In genomic region chr17:80174699-80175385, GRCm38 (mm10) we compare ENCODE assay signal across 10 mouse cellular contexts. TPM values are rescaled to one million over a fixed set of nuclear protein-coding genes. Genes with fewer than 3 reads are reported as not detected.
DNase-seq lines count a peak whose midpoint lies in the region; ATAC-seq and TF ChIP-seq lines count a peak whose summit lies in the region.
"Had no signal": no experiment of that assay in that cellular context is flagged by ENCODE, and none has a peak within 500 bp of the region (broad histone marks: within the 10 kb centered on the region; RNA-seq: fewer than 3 reads in every experiment).

No protein-coding gene starts in this region.

- no peak overlapping the region for H3K4me2 ChIP-seq in hindbrain, embryonic 16.5 days (ENCODE audit: low read length)
- no peak overlapping the region for H3K4me2 ChIP-seq in midbrain, embryonic 11.5 days
- no peak overlapping the region for H3K4me2 ChIP-seq in midbrain, postnatal 0 days (ENCODE audit: low read depth, low read length, poor library complexity, severe bottlenecking)
- H3K4me2 ChIP-seq: midbrain, embryonic 13.5 days had no signal

- peak overlapping the region; percentile 45 for H3K27ac ChIP-seq in hindbrain, embryonic 10.5 days
- H3K27ac ChIP-seq in hindbrain, embryonic 16.5 days (ENCODE audit: low read depth, low read length) = no peak overlapping the region
- H3K27ac ChIP-seq in midbrain, embryonic 11.5 days (ENCODE audit: low read depth, low read length) = no peak overlapping the region
- no peak overlapping the region for H3K27ac ChIP-seq in midbrain, postnatal 0 days (ENCODE audit: low read depth, low read length)
- H3K27ac ChIP-seq: midbrain, embryonic 13.5 days had no signal

- no peak overlapping the region for H3K9ac ChIP-seq in hindbrain, embryonic 16.5 days (ENCODE audit: low read depth, low read length)
- H3K9ac ChIP-seq in midbrain, embryonic 11.5 days (ENCODE audit: low read length) = no peak overlapping the region
- H3K9ac ChIP-seq in midbrain, postnatal 0 days (replicated peaks; ENCODE audit: low read length, poor library complexity, severe bottlenecking) = no peak overlapping the region
- H3K9ac ChIP-seq: midbrain, embryonic 13.5 days had no signal

- H3K4me1 ChIP-seq in hindbrain, embryonic 10.5 days (replicated peaks) = peaks cover 14% of the 10 kb centered on the region
- H3K4me1 ChIP-seq in hindbrain, embryonic 16.5 days (ENCODE audit: control insufficient read depth, insufficient read depth, low read depth, low read length) = no peaks in the 10 kb centered on the region
- peaks cover 4% of the 10 kb centered on the region for H3K4me1 ChIP-seq in midbrain, embryonic 11.5 days (ENCODE audit: control insufficient read depth, insufficient read depth, low read length)
- H3K4me1 ChIP-seq in midbrain, postnatal 0 days (ENCODE audit: insufficient read depth, low read length) = no peaks in the 10 kb centered on the region

- 70% methylated on average over 19 of the region's 19 CpGs for WGBS in hindbrain, embryonic 10.5 days
- WGBS in hindbrain, embryonic 16.5 days = 84% methylated on average over 19 of the region's 19 CpGs
- WGBS in midbrain, embryonic 11.5 days = 78% methylated on average over 19 of the region's 19 CpGs
- 82% methylated on average over 19 of the region's 19 CpGs for WGBS in midbrain, postnatal 0 days

- H3K36me3 ChIP-seq in hindbrain, embryonic 10.5 days = no peaks in the 10 kb centered on the region
- no peaks in the 10 kb centered on the region for H3K36me3 ChIP-seq in hindbrain, embryonic 16.5 days (ENCODE audit: control insufficient read depth, insufficient read depth, low read length)
- no peaks in the 10 kb centered on the region for H3K36me3 ChIP-seq in midbrain, embryonic 11.5 days (ENCODE audit: control insufficient read depth, insufficient read depth, low read length)
- no peaks in the 10 kb centered on the region for H3K36me3 ChIP-seq in midbrain, postnatal 0 days (ENCODE audit: insufficient read depth, low read length)
- H3K36me3 ChIP-seq: midbrain, embryonic 13.5 days had no signal

- ATAC-seq in hindbrain, embryonic 16.5 days = no peak
- ATAC-seq in midbrain, embryonic 11.5 days (ENCODE audit: low FRiP score) = peak; percentile 59
- no peak for ATAC-seq in midbrain, postnatal 0 days (ENCODE audit: low FRiP score)
- peak; percentile 31 for ATAC-seq in granulocyte monocyte progenitor cell, adult 5-6 weeks (replicated peaks; ENCODE audit: poor library complexity, severe bottlenecking)
- ATAC-seq: midbrain, embryonic 13.5 days had no signal

- no peaks in the 10 kb centered on the region for H3K27me3 ChIP-seq in hindbrain, embryonic 10.5 days (ENCODE audit: insufficient read depth, poor library complexity, severe bottlenecking)
- no peaks in the 10 kb centered on the region for H3K27me3 ChIP-seq in hindbrain, embryonic 16.5 days (replicated peaks; ENCODE audit: control insufficient read depth, insufficient read depth, low read length)
- H3K27me3 ChIP-seq in midbrain, embryonic 11.5 days (ENCODE audit: control insufficient read depth, insufficient read depth, low read length) = no peaks in the 10 kb centered on the region
- H3K27me3 ChIP-seq in midbrain, postnatal 0 days (ENCODE audit: insufficient read depth, low read length) = no peaks in the 10 kb centered on the region
- H3K27me3 ChIP-seq: midbrain, embryonic 13.5 days had no signal

- DNase-seq in hindbrain, embryonic 10.5 days (ENCODE audit: low spot score) = peak; percentile 49
- peak; percentile 81 for DNase-seq in midbrain, embryonic 11.5 days (ENCODE audit: low spot score, missing footprints)
- DNase-seq in midbrain, postnatal 0 days (ENCODE audit: low spot score) = no peak
- DNase-seq in thymus, postnatal 25 days = peak; percentile 49
- no peak for DNase-seq in left cerebral cortex, adult 8-10 months (ENCODE audit: low spot score in 2 of 2)
- DNase-seq in adrenal gland, adult 8-10 months = no peak
- DNase-seq: heart, postnatal 14 days had no signal

- no peaks in the 10 kb centered on the region for H3K9me3 ChIP-seq in hindbrain, embryonic 10.5 days
- no peaks in the 10 kb centered on the region for H3K9me3 ChIP-seq in hindbrain, embryonic 16.5 days (ENCODE audit: control insufficient read depth, low read length)
- no peaks in the 10 kb centered on the region for H3K9me3 ChIP-seq in midbrain, embryonic 11.5 days (ENCODE audit: control insufficient read depth, low read length)
- H3K9me3 ChIP-seq in midbrain, postnatal 0 days (ENCODE audit: low read length) = no peaks in the 10 kb centered on the region
- H3K9me3 ChIP-seq: midbrain, embryonic 13.5 days had no signal

- TF ChIP-seq CTCF in midbrain, postnatal 0 days (IDR thresholded peaks at IDR 0.05) = no peak

- no peak overlapping the region for H3K4me3 ChIP-seq in hindbrain, embryonic 10.5 days
- H3K4me3 ChIP-seq in hindbrain, embryonic 16.5 days (ENCODE audit: low read length) = no peak overlapping the region
- no peak overlapping the region for H3K4me3 ChIP-seq in midbrain, embryonic 11.5 days (ENCODE audit: low read depth, low read length)
- H3K4me3 ChIP-seq in midbrain, postnatal 0 days (ENCODE audit: low read depth, low read length) = no peak overlapping the region
- H3K4me3 ChIP-seq: midbrain, embryonic 13.5 days had no signal

RNA-seq across cellular contexts. Expression of gene Srsf7, which starts 32.3 kb away (rescaled TPM):
- polyA plus RNA-seq in hindbrain, embryonic 10.5 days (2016; fragmentation: Nextera tagmentation; extraction: Ambion mirVana) = 651 and 806 TPM in 2 replicates
- 356 and 367 TPM in 2 replicates for polyA plus RNA-seq in hindbrain, embryonic 16.5 days (2015; fragmentation: Nextera tagmentation; extraction: Ambion mirVana)
- 835 and 887 TPM in 2 replicates for polyA plus RNA-seq in midbrain, embryonic 11.5 days (2014; fragmentation: Nextera tagmentation; extraction: Ambion mirVana)
- total RNA-seq in midbrain, postnatal 0 days (2014; rRNA removed) = 150 and 173 TPM in 2 replicates
- 199 and 224 TPM in 2 replicates for polyA plus RNA-seq in midbrain, postnatal 0 days (2015; fragmentation: Nextera tagmentation; extraction: Ambion mirVana)
- total RNA-seq in granulocyte monocyte progenitor cell, adult 5-6 weeks (2014; fragmentation: Nextera tagmentation) = 481 and 582 TPM in 2 replicates
- 445 and 565 TPM in 2 replicates for total RNA-seq in granulocyte monocyte progenitor cell, adult 5-6 weeks (2017)
- 100 to 1,000 TPM in 1 of 4 experiments, 10 to 100 TPM in 3; 93.1 to 111 (median 97.5) TPM for total RNA-seq in left cerebral cortex, adult 8-10 months (2022)
- 100 to 1,000 TPM in 3 of 4 experiments, 10 to 100 TPM in 1; 96.8 to 150 (median 119) TPM for total RNA-seq in adrenal gland, adult 8-10 months (2022)

RNA-seq across cellular contexts. Expression of gene Ttc39d, which starts 32.4 kb away (rescaled TPM):
- 0.16 TPM in 2 replicates for polyA plus RNA-seq in hindbrain, embryonic 10.5 days (2016; fragmentation: Nextera tagmentation; extraction: Ambion mirVana)
- polyA plus RNA-seq in hindbrain, embryonic 16.5 days (2015; fragmentation: Nextera tagmentation; extraction: Ambion mirVana) = 0.10 and 0.19 TPM in 2 replicates
- polyA plus RNA-seq in midbrain, embryonic 11.5 days (2014; fragmentation: Nextera tagmentation; extraction: Ambion mirVana) = 0.08 TPM in 1 of 2 replicates, not detected in the other
- total RNA-seq in midbrain, postnatal 0 days (2014; rRNA removed) = 0.11 TPM in 1 of 2 replicates, not detected in the other
- 0.06 and 0.12 TPM in 2 replicates for polyA plus RNA-seq in midbrain, postnatal 0 days (2015; fragmentation: Nextera tagmentation; extraction: Ambion mirVana)
- total RNA-seq in granulocyte monocyte progenitor cell, adult 5-6 weeks (2014; fragmentation: Nextera tagmentation) = not detected in 2 replicates
- not detected in 2 replicates for total RNA-seq in granulocyte monocyte progenitor cell, adult 5-6 weeks (2017)
- under 1 TPM; 0.20 to 0.53 (median 0.28) TPM for total RNA-seq in left cerebral cortex, adult 8-10 months (2022)
- total RNA-seq in adrenal gland, adult 8-10 months (2022) = under 1 TPM in 2 of 4 experiments, not detected in 2; 0.09 to 0.11 TPM

RNA-seq across cellular contexts. Expression of gene Galm, which starts 47.6 kb away (rescaled TPM):
- polyA plus RNA-seq in hindbrain, embryonic 10.5 days (2016; fragmentation: Nextera tagmentation; extraction: Ambion mirVana) = 8.4 and 10.2 TPM in 2 replicates
- 2.8 and 3.7 TPM in 2 replicates for polyA plus RNA-seq in hindbrain, embryonic 16.5 days (2015; fragmentation: Nextera tagmentation; extraction: Ambion mirVana)
- 7.1 and 7.6 TPM in 2 replicates for polyA plus RNA-seq in midbrain, embryonic 11.5 days (2014; fragmentation: Nextera tagmentation; extraction: Ambion mirVana)
- 1.3 and 1.5 TPM in 2 replicates for total RNA-seq in midbrain, postnatal 0 days (2014; rRNA removed)
- 1.00 and 1.1 TPM in 2 replicates for polyA plus RNA-seq in midbrain, postnatal 0 days (2015; fragmentation: Nextera tagmentation; extraction: Ambion mirVana)
- 6.1 and 12.2 TPM in 2 replicates for total RNA-seq in granulocyte monocyte progenitor cell, adult 5-6 weeks (2014; fragmentation: Nextera tagmentation)
- 4.0 and 5.3 TPM in 2 replicates for total RNA-seq in granulocyte monocyte progenitor cell, adult 5-6 weeks (2017)
- 1 to 10 TPM; 2.0 to 5.7 (median 3.9) TPM for total RNA-seq in left cerebral cortex, adult 8-10 months (2022)
- 10 to 100 TPM; 12.7 to 18.1 (median 14.4) TPM for total RNA-seq in adrenal gland, adult 8-10 months (2022)

RNA-seq across cellular contexts. Expression of gene Gemin6, which starts 49.4 kb away (rescaled TPM):
- 38.2 and 53.9 TPM in 2 replicates for polyA plus RNA-seq in hindbrain, embryonic 10.5 days (2016; fragmentation: Nextera tagmentation; extraction: Ambion mirVana)
- polyA plus RNA-seq in hindbrain, embryonic 16.5 days (2015; fragmentation: Nextera tagmentation; extraction: Ambion mirVana) = 20.0 and 20.8 TPM in 2 replicates
- polyA plus RNA-seq in midbrain, embryonic 11.5 days (2014; fragmentation: Nextera tagmentation; extraction: Ambion mirVana) = 42.1 and 42.2 TPM in 2 replicates
- total RNA-seq in midbrain, postnatal 0 days (2014; rRNA removed) = 5.6 and 9.2 TPM in 2 replicates
- 14.4 and 16.2 TPM in 2 replicates for polyA plus RNA-seq in midbrain, postnatal 0 days (2015; fragmentation: Nextera tagmentation; extraction: Ambion mirVana)
- total RNA-seq in granulocyte monocyte progenitor cell, adult 5-6 weeks (2014; fragmentation: Nextera tagmentation) = 31.3 and 38.3 TPM in 2 replicates
- 37.7 and 41.0 TPM in 2 replicates for total RNA-seq in granulocyte monocyte progenitor cell, adult 5-6 weeks (2017)
- 1 to 10 TPM; 4.9 to 8.9 (median 7.4) TPM for total RNA-seq in left cerebral cortex, adult 8-10 months (2022)
- 10 to 100 TPM in 1 of 4 experiments, 1 to 10 TPM in 3; 6.9 to 10.9 (median 9.2) TPM for total RNA-seq in adrenal gland, adult 8-10 months (2022)

Comparison
In these comparisons a context has a peak if more than half of its experiments do, and no peak if none do; other contexts are left out.
1. DNase-seq: peak in hindbrain, embryonic 10.5 days (single experiment), midbrain, embryonic 11.5 days (single experiment) and thymus, postnatal 25 days (single experiment); none in midbrain, postnatal 0 days (single experiment), left cerebral cortex, adult 8-10 months (0 of 2) and adrenal gland, adult 8-10 months (single experiment).
2. ATAC-seq: peak in midbrain, embryonic 11.5 days (single experiment) and granulocyte monocyte progenitor cell, adult 5-6 weeks (single experiment); none in hindbrain, embryonic 16.5 days (single experiment) and midbrain, postnatal 0 days (single experiment).